Mouse (Mus musculus) midbrain, embryonic 11.5 days (tissue): ENCODE measurements at regions not wholly inside any gene's neighbourhood (a gene's known extent, or its start where the extent isn't known, plus 50 kb on each side); places are given as distances from the start of the nearest gene placed in this dataset.

Experiments
- ATAC-seq: fragments of 200-750 bp; cut with Nextera tagmentation; 2 replicates; pipeline ENCODE4 v1.8.0; 2017; ENCODE audit warnings: moderate TSS enrichment, moderate library complexity; ENCODE audit not compliant: low FRiP score
- DNase-seq: peaks from one replicate; pipeline ENCODE4 v3.0.0; 2015; ENCODE audit warnings: low spot score; ENCODE audit errors: missing footprints
- H3K27ac ChIP-seq: fragments of 300-500 bp; sonication (generic); 2 replicates; pipeline ENCODE4 v1.5.1; 2014; ENCODE audit warnings: low read depth, low read length
- H3K27me3 ChIP-seq: fragments of 300-500 bp; sonication (generic); 2 replicates; pipeline ENCODE4 v1.6.1; 2014; ENCODE audit warnings: mild to moderate bottlenecking, low read length, moderate library complexity, mixed read lengths; ENCODE audit not compliant: control insufficient read depth, insufficient read depth
- H3K36me3 ChIP-seq: fragments of 300-500 bp; sonication (generic); 2 replicates; pipeline ENCODE4 v1.6.1; 2014; ENCODE audit warnings: mild to moderate bottlenecking, low read length, moderate library complexity, mixed read lengths; ENCODE audit not compliant: control insufficient read depth, insufficient read depth
- H3K4me1 ChIP-seq: fragments of 300-500 bp; sonication (generic); 2 replicates; pipeline ENCODE4 v1.6.1; 2014; ENCODE audit warnings: low read length; ENCODE audit not compliant: control insufficient read depth, insufficient read depth
- H3K4me2 ChIP-seq: fragments of 300-500 bp; sonication (generic); 2 replicates; pipeline ENCODE4 v1.6.1; 2014; ENCODE audit warnings: mild to moderate bottlenecking, moderate library complexity
- H3K4me3 ChIP-seq: fragments of 300-500 bp; sonication (generic); 2 replicates; pipeline ENCODE4 v1.5.1; 2014; ENCODE audit warnings: low read depth, low read length
- H3K9ac ChIP-seq: fragments of 300-500 bp; sonication (generic); 2 replicates; pipeline ENCODE4 v1.6.1; 2014; ENCODE audit warnings: low read length
- H3K9me3 ChIP-seq: fragments of 300-500 bp; sonication (generic); 2 replicates; pipeline ENCODE4 v1.6.1; 2016; ENCODE audit warnings: low read length; ENCODE audit not compliant: control insufficient read depth
- WGBS: fragments of 180-500 bp; shearing (Covaris S2); extraction: QIAGEN DNeasy Blood & Tissue Kit; methylation state at CpG from one replicate; pipeline ENCODE4 v1.1.7; 2014; 5-methylcytosine and 5-hydroxymethylcytosine counted together

- H3K4me2 ChIP-seq = no peak overlapping the region
- no peak overlapping the region for H3K27ac ChIP-seq
- no peak for ATAC-seq
- no peak overlapping the region for H3K4me3 ChIP-seq
- H3K9me3 ChIP-seq = no peaks in the 10 kb centered on the region
- DNase-seq = peak; percentile 72
- no peaks in the 10 kb centered on the region for H3K27me3 ChIP-seq
- no peaks in the 10 kb centered on the region for H3K4me1 ChIP-seq
- H3K9ac ChIP-seq = no peak overlapping the region
- no peaks in the 10 kb centered on the region for H3K36me3 ChIP-seq
- WGBS = 74% methylated on average over 1 of the region's 1 CpGs
These were observed 799.2 kb downstream of the Kcnj2 start for GRCm38 (mm10) chr11:111865143-111865542.

- Histone ChIP-seq H3K4me3 (no peak overlapping the region), H3K27me3 (no peaks in the 10 kb centered on the region), H3K27ac (no peak overlapping the region), H3K9me3 (no peaks in the 10 kb centered on the region), H3K9ac (no peak overlapping the region), H3K4me1 (no peaks in the 10 kb centered on the region), H3K36me3 (no peaks in the 10 kb centered on the region), H3K4me2 (no peak overlapping the region)
- DNase-seq (peak; percentile 57), ATAC-seq (no peak)
- WGBS = 94% methylated on average over 4 of the region's 4 CpGs
These were observed 809.4 kb downstream of the Kcnj2 start for GRCm38 (mm10) chr11:111875406-111875805.

GRCm38 (mm10) chr11:111880146-111880545 is 814.2 kb downstream of the Kcnj2 start:
- DNase-seq (no peak), ATAC-seq (no peak)
- no peaks in the 10 kb centered on the region for H3K27me3 ChIP-seq
- H3K9ac ChIP-seq = no peak overlapping the region
- no peak overlapping the region for H3K4me3 ChIP-seq
- H3K9me3 ChIP-seq = no peaks in the 10 kb centered on the region
- H3K36me3 ChIP-seq = no peaks in the 10 kb centered on the region
- H3K4me2 ChIP-seq = no peak overlapping the region
- WGBS = 92% methylated on average over 6 of the region's 6 CpGs
- H3K27ac ChIP-seq = no peak overlapping the region
- no peaks in the 10 kb centered on the region for H3K4me1 ChIP-seq

- H3K4me1 ChIP-seq = peaks cover 7% of the 10 kb centered on the region
- 87% methylated on average over 3 of the region's 3 CpGs for WGBS
- no peak overlapping the region for H3K9ac ChIP-seq
- no peak for ATAC-seq
- no peak overlapping the region for H3K4me2 ChIP-seq
- peaks cover 24% of the 10 kb centered on the region for H3K27me3 ChIP-seq
- H3K27ac ChIP-seq = no peak overlapping the region
- no peak overlapping the region for H3K4me3 ChIP-seq
- H3K9me3 ChIP-seq = no peaks in the 10 kb centered on the region
- no peak for DNase-seq
- H3K36me3 ChIP-seq = no peaks in the 10 kb centered on the region
These were observed 824.1 kb downstream of the Kcnj2 start for GRCm38 (mm10) chr11:111890026-111890425.

GRCm38 (mm10) chr11:111893861-111894260 is 827.9 kb downstream of the Kcnj2 start:
- WGBS = 3% methylated on average over 8 of the region's 8 CpGs
- Histone ChIP-seq H3K4me3 (no peak overlapping the region), H3K4me1 (peaks cover 16% of the 10 kb centered on the region), H3K27me3 (peaks cover 46% of the 10 kb centered on the region), H3K9me3 (no peaks in the 10 kb centered on the region), H3K4me2 (peak overlapping the region; percentile 24; the same call in 1 of the 2 replicates), H3K36me3 (no peaks in the 10 kb centered on the region), H3K9ac (no peak overlapping the region), H3K27ac (peak overlapping the region; percentile 53; the same call in 1 of the 2 replicates)
- DNase-seq (peak; percentile 93), ATAC-seq (peak; percentile 94)

GRCm38 (mm10) chr11:111895221-111896200 is 829.5 kb downstream of the Kcnj2 start:
- Histone ChIP-seq H3K4me3 (no peak overlapping the region), H3K36me3 (no peaks in the 10 kb centered on the region), H3K4me2 (no peak overlapping the region), H3K4me1 (peaks cover 16% of the 10 kb centered on the region), H3K27me3 (peaks cover 51% of the 10 kb centered on the region), H3K27ac (no peak overlapping the region), H3K9ac (no peak overlapping the region), H3K9me3 (no peaks in the 10 kb centered on the region)
- peak; percentile 60 for ATAC-seq
- WGBS = 58% methylated on average over 4 of the region's 4 CpGs
- peak; percentile 91 for DNase-seq

- peaks cover 44% of the 10 kb centered on the region for H3K27me3 ChIP-seq
- DNase-seq (peak; percentile 77), ATAC-seq (no peak)
- no peak overlapping the region for H3K27ac ChIP-seq
- H3K9ac ChIP-seq = no peak overlapping the region
- H3K4me2 ChIP-seq = no peak overlapping the region
- H3K4me1 ChIP-seq = peaks cover 16% of the 10 kb centered on the region
- H3K36me3 ChIP-seq = no peaks in the 10 kb centered on the region
- WGBS = 82% methylated on average over 6 of the region's 6 CpGs
- no peak overlapping the region for H3K4me3 ChIP-seq
- no peaks in the 10 kb centered on the region for H3K9me3 ChIP-seq
These were observed 831.0 kb downstream of the Kcnj2 start for GRCm38 (mm10) chr11:111897001-111897400.

GRCm38 (mm10) chr11:111904086-111904485 is 838.1 kb downstream of the Kcnj2 start:
- Histone ChIP-seq H3K27ac (no peak overlapping the region), H3K4me3 (no peak overlapping the region), H3K4me2 (no peak overlapping the region), H3K9ac (no peak overlapping the region), H3K9me3 (no peaks in the 10 kb centered on the region), H3K27me3 (peaks cover 17% of the 10 kb centered on the region), H3K4me1 (no peaks in the 10 kb centered on the region), H3K36me3 (no peaks in the 10 kb centered on the region)
- no peak for DNase-seq
- 77% methylated on average over 4 of the region's 4 CpGs for WGBS
- no peak for ATAC-seq

GRCm38 (mm10) chr11:111913891-111914290 is 847.9 kb downstream of the Kcnj2 start:
- H3K36me3 ChIP-seq = no peaks in the 10 kb centered on the region
- no peak overlapping the region for H3K4me2 ChIP-seq
- H3K9ac ChIP-seq = no peak overlapping the region
- no peak for DNase-seq
- H3K27ac ChIP-seq = no peak overlapping the region
- no peaks in the 10 kb centered on the region for H3K9me3 ChIP-seq
- H3K4me3 ChIP-seq = no peak overlapping the region
- WGBS = 92% methylated on average over 8 of the region's 8 CpGs
- H3K4me1 ChIP-seq = no peaks in the 10 kb centered on the region
- no peak for ATAC-seq
- H3K27me3 ChIP-seq = no peaks in the 10 kb centered on the region
